Mouse (Mus musculus) v-Abl transformed pro-B cells (cell line): ENCODE data around the gene Bspry.

Experiments
- in situ Hi-C, 2 experiments: fragments of 400-800 bp; cut with MboI; formaldehyde crosslinking; loops; one replicate each; pipeline ENCODE4 v1.15.1; 2025; ENCODE audit not compliant: unreplicated experiment in 2 of 2

Gene Bspry

DNA sequence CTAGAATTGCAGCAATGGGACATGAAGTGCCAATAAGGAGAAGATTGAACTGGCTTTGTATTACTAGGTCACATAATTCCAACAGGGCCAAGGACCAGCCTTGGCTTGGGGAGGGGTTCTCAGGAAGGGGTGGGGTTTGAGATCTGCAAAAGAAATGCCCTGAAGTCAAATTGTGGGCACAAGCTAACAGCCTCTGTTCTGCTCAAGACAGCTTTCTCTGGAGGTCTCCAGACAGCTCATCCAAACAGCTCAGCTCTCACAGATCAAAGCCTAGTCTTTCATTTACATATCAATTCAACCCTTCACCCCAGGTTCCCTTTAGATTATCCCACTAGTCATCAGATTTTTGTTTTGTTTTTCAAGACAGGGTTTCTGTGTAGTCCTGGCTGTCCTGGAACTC, 64.9 kb downstream of the Bspry start:
- in situ Hi-C loops = no loop called here
